Mouse (Mus musculus) intestine, embryonic 16.5 days (tissue): ENCODE data around the gene Olfr1212. TPM values are rescaled to one million over a fixed set of nuclear protein-coding genes. Genes with fewer than 3 reads are reported as not detected.

Experiments used
- ATAC-seq: fragments of 200-750 bp; cut with Nextera tagmentation; 2 replicates; pipeline ENCODE4 v1.8.0; 2017; ENCODE audit warnings: moderate TSS enrichment, moderate library complexity
- H3K27ac ChIP-seq: fragments of 300-500 bp; sonication (generic); 2 replicates; pipeline ENCODE4 v1.5.1; 2014; ENCODE audit warnings: mild to moderate bottlenecking, low read length
- H3K27me3 ChIP-seq: fragments of 300-500 bp; sonication (generic); replicated peaks from 2 replicates; pipeline ENCODE4 v1.6.1; 2014; ENCODE audit warnings: low read length, control low read depth, mixed read lengths; ENCODE audit not compliant: control insufficient read depth, insufficient read depth
- H3K36me3 ChIP-seq: fragments of 300-500 bp; sonication (generic); 2 replicates; pipeline ENCODE4 v1.6.1; 2014; ENCODE audit warnings: low read length, control low read depth; ENCODE audit not compliant: control insufficient read depth, insufficient read depth
- H3K4me1 ChIP-seq: fragments of 300-500 bp; sonication (generic); 2 replicates; pipeline ENCODE4 v1.6.1; 2014; ENCODE audit warnings: low read length, control low read depth, mixed read lengths; ENCODE audit not compliant: control insufficient read depth, insufficient read depth
- H3K4me2 ChIP-seq: fragments of 300-500 bp; sonication (generic); 2 replicates; pipeline ENCODE4 v1.6.1; 2014; ENCODE audit warnings: low read depth, low read length, control low read depth
- H3K4me3 ChIP-seq: fragments of 300-500 bp; sonication (generic); 2 replicates; pipeline ENCODE4 v1.5.1; 2014; ENCODE audit warnings: mild to moderate bottlenecking, low read length
- H3K9ac ChIP-seq: fragments of 300-500 bp; sonication (generic); 2 replicates; pipeline ENCODE4 v1.6.1; 2014; ENCODE audit warnings: low read depth, low read length
- H3K9me3 ChIP-seq: fragments of 300-500 bp; sonication (generic); 2 replicates; pipeline ENCODE4 v1.6.1; 2016; ENCODE audit warnings: low read length, control low read depth; ENCODE audit not compliant: control insufficient read depth
- whole genome bisulfite sequencing: fragments of 180-500 bp; shearing (Covaris S2); extraction: QIAGEN DNeasy Blood & Tissue Kit; methylation state at CpG from one replicate; pipeline ENCODE4 v1.1.7; 2014; 5-methylcytosine and 5-hydroxymethylcytosine counted together
- polyA plus RNA-seq: library from polyadenylated mRNA; unstranded; fragments of >200 nt; fragmentation: Nextera tagmentation; extraction: Ambion mirVana; gene quantifications from 2 replicates; pipeline ENCODE4 v1.2.1, GENCODE M21; 2015

The Olfr1212 gene
- polyA plus RNA-seq: not detected in 2 replicates

DNA sequence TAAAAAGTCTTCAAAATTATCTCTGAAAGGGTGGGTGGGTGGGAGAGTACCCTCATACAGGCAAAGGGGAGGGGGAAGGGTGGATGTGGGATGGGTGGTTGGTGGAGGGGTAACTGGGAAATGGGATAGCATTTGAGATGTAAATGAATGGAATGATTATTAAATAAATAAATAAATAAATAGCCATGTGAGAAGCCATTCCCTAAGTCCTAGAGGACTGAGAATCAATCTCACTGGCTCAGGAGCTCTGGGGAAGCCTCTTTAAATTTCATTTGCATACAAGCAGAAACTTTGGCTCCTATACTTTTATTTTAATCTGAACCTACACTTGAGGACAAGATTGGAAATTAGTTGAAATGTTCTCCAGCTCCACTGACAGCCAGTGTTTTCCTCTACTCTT is at the start of gene Olfr1212:
Olfr1212 (plus strand) TSS at position 301 of the 400 bp plus-strand sequence.
- Histone ChIP-seq H3K4me1 (no peaks in the 10 kb centered on the region), H3K4me2 (no peak within 1 kb of the TSS), H3K9me3 (no peaks in the 10 kb centered on the region), H3K9ac (no peak within 1 kb of the TSS), H3K36me3 (no peaks in the 10 kb centered on the region), H3K27ac (no peak within 1 kb of the TSS), H3K27me3 (no peaks in the 10 kb centered on the region), H3K4me3 (no peak within 1 kb of the TSS)
- ATAC-seq: no peak

DNA sequence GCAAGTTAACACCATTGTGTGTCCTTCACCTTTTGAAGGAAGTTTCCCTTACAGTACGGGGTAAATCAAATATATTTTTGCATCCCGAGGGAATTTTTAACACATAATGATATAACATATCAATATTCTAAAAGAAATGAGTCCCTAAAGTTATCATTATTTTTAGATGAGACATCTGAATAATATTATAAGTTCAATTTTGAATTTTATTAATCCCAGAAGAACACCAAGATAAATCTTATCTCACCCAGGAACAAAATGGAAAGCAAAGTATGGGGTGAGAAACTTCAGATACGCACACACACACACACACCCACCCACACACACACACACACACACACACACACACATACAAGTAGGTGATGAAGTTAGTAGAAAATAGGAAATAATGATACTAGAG is 38.7 kb upstream of the Olfr1212 start, which contains the start of gene Olfr1209:
Olfr1209 (minus strand) TSS at position 101 of the 400 bp plus-strand sequence.
- H3K27ac ChIP-seq: no peak within 1 kb of the TSS
- ATAC-seq: no peak
- H3K36me3 ChIP-seq: no peaks in the 10 kb centered on the region
- H3K9ac ChIP-seq: no peak within 1 kb of the TSS
- no peak within 1 kb of the TSS for H3K4me3 ChIP-seq
- no peak within 1 kb of the TSS for H3K4me2 ChIP-seq
- 90% methylated on average over 3 of the region's 3 CpGs for WGBS
- H3K9me3 ChIP-seq: no peaks in the 10 kb centered on the region
- no peaks in the 10 kb centered on the region for H3K4me1 ChIP-seq
- H3K27me3 ChIP-seq: no peaks in the 10 kb centered on the region

GRCm38 (mm10) chr2:88938011-88938410 is 15.8 kb upstream of the Olfr1212 start, which contains the start of gene Olfr1211:
Gene Olfr1211 (minus strand): TSS chr2:88938111.
- WGBS: 94% methylated on average over 1 of the region's 1 CpGs
- ATAC-seq: no peak

GRCm38 (mm10) chr2:88980181-88980580 is 26.4 kb downstream of the Olfr1212 start, which contains the start of gene Gm13762:
Gene Gm13762 (minus strand): TSS chr2:88980281.
- Histone ChIP-seq H3K36me3 (no peaks in the 10 kb centered on the region), H3K4me3 (no peak within 1 kb of the TSS), H3K4me2 (no peak within 1 kb of the TSS), H3K27me3 (no peaks in the 10 kb centered on the region), H3K4me1 (no peaks in the 10 kb centered on the region), H3K9me3 (no peaks in the 10 kb centered on the region), H3K9ac (no peak within 1 kb of the TSS), H3K27ac (no peak within 1 kb of the TSS)
- 91% methylated on average over 1 of the region's 1 CpGs for WGBS
- no peak for ATAC-seq

More at GRCm38 (mm10) chr2:88938011-88938410, 15.8 kb upstream of the Olfr1212 start, which contains the start of gene Olfr1211:
- H3K9me3 ChIP-seq: no peaks in the 10 kb centered on the region
- no peaks in the 10 kb centered on the region for H3K27me3 ChIP-seq
- H3K4me1 ChIP-seq: no peaks in the 10 kb centered on the region
- H3K4me2 ChIP-seq: no peak within 1 kb of the TSS
- no peak within 1 kb of the TSS for H3K27ac ChIP-seq
- H3K9ac ChIP-seq: no peak within 1 kb of the TSS
- H3K4me3 ChIP-seq: no peak within 1 kb of the TSS
- H3K36me3 ChIP-seq: no peaks in the 10 kb centered on the region

GRCm38 (mm10) chr2:88992553-88992952 is 38.8 kb downstream of the Olfr1212 start, which contains the start of gene Olfr1214:
Gene Olfr1214 (minus strand): TSS chr2:88992653.
- ATAC-seq: no peak
- Histone ChIP-seq H3K4me1 (no peaks in the 10 kb centered on the region), H3K9me3 (no peaks in the 10 kb centered on the region), H3K4me2 (no peak within 1 kb of the TSS), H3K27ac (no peak within 1 kb of the TSS), H3K27me3 (no peaks in the 10 kb centered on the region), H3K4me3 (no peak within 1 kb of the TSS), H3K36me3 (no peaks in the 10 kb centered on the region), H3K9ac (no peak within 1 kb of the TSS)
- WGBS: 78% methylated on average over 1 of the region's 1 CpGs

GRCm38 (mm10) chr2:89006873-89007272 is 53.1 kb downstream of the Olfr1212 start, which contains the start of gene Olfr1215:
Gene Olfr1215 (minus strand): TSS chr2:89006973.
- Histone ChIP-seq H3K4me2 (no peak within 1 kb of the TSS), H3K36me3 (no peaks in the 10 kb centered on the region), H3K4me3 (no peak within 1 kb of the TSS), H3K27ac (no peak within 1 kb of the TSS), H3K9ac (no peak within 1 kb of the TSS), H3K4me1 (no peaks in the 10 kb centered on the region), H3K27me3 (no peaks in the 10 kb centered on the region), H3K9me3 (no peaks in the 10 kb centered on the region)
- no peak for ATAC-seq
- 74% methylated on average over 2 of the region's 2 CpGs for WGBS

Other genes starting within 250 kb of the Olfr1212 start
- gene Olfr1196, start 249.4 kb upstream of the Olfr1212 start, polyA plus RNA-seq: not detected in 2 replicates
- not detected in 2 replicates for gene Olfr1197, start 221.6 kb upstream of the Olfr1212 start, polyA plus RNA-seq
- gene Olfr1198, start 202.6 kb upstream of the Olfr1212 start, polyA plus RNA-seq: not detected in 2 replicates
- not detected in 2 replicates for gene Olfr1199, start 193.5 kb upstream of the Olfr1212 start, polyA plus RNA-seq
- gene Olfr1200, start 183.5 kb upstream of the Olfr1212 start, polyA plus RNA-seq: not detected in 2 replicates
- gene Olfr1201, start 160.9 kb upstream of the Olfr1212 start, polyA plus RNA-seq: not detected in 2 replicates
- not detected in 2 replicates for gene Olfr1202, start 139.5 kb upstream of the Olfr1212 start, polyA plus RNA-seq
- gene Olfr1205, start 124.2 kb upstream of the Olfr1212 start, polyA plus RNA-seq: not detected in 2 replicates
- not detected in 2 replicates for gene Olfr1204, start 104.7 kb upstream of the Olfr1212 start, polyA plus RNA-seq
- gene Olfr1206, start 90.7 kb upstream of the Olfr1212 start, polyA plus RNA-seq: not detected in 2 replicates
- not detected in 2 replicates for gene Olfr1208, start 51.7 kb upstream of the Olfr1212 start, polyA plus RNA-seq
- not detected in 2 replicates for gene Olfr1209, start 38.8 kb upstream of the Olfr1212 start, polyA plus RNA-seq
- not detected in 2 replicates for gene Olfr1211, start 15.9 kb upstream of the Olfr1212 start, polyA plus RNA-seq
- not detected in 2 replicates for gene Gm13762, start 26.3 kb downstream of the Olfr1212 start, polyA plus RNA-seq
- gene Olfr1214, start 38.7 kb downstream of the Olfr1212 start, polyA plus RNA-seq: not detected in 2 replicates
- not detected in 2 replicates for gene Olfr1215, start 53.0 kb downstream of the Olfr1212 start, polyA plus RNA-seq
- not detected in 2 replicates for gene Olfr1216, start 64.4 kb downstream of the Olfr1212 start, polyA plus RNA-seq
- not detected in 2 replicates for gene Olfr1217, start 78.1 kb downstream of the Olfr1212 start, polyA plus RNA-seq
- gene Olfr1218, start 107.2 kb downstream of the Olfr1212 start, polyA plus RNA-seq: not detected in 2 replicates
- not detected in 2 replicates for gene Olfr1219, start 129.5 kb downstream of the Olfr1212 start, polyA plus RNA-seq
- gene Olfr1220, start 152.9 kb downstream of the Olfr1212 start, polyA plus RNA-seq: not detected in 2 replicates
- not detected in 2 replicates for gene Olfr1221, start 163.3 kb downstream of the Olfr1212 start, polyA plus RNA-seq
- not detected in 2 replicates for gene Olfr1222, start 179.1 kb downstream of the Olfr1212 start, polyA plus RNA-seq
- gene Olfr1223, start 197.6 kb downstream of the Olfr1212 start, polyA plus RNA-seq: not detected in 2 replicates
- not detected in 2 replicates for gene Olfr1224-ps1, start 210.1 kb downstream of the Olfr1212 start, polyA plus RNA-seq
- not detected in 2 replicates for gene Olfr1225, start 220.7 kb downstream of the Olfr1212 start, polyA plus RNA-seq
- gene Olfr1226, start 246.1 kb downstream of the Olfr1212 start, polyA plus RNA-seq: not detected in 2 replicates